In genomic region chr16:18630291-18630690, GRCm38 (mm10) we compare ENCODE assay signal across 8 mouse cellular contexts. TPM values are rescaled to one million over a fixed set of nuclear protein-coding genes. Genes with fewer than 3 reads are reported as not detected.
A peak's percentile ranks its signal among the peaks of the same experiment; 100 is the strongest.
DNase-seq lines count a peak whose midpoint lies in the region; ATAC-seq lines count a peak whose summit lies in the region.

No protein-coding gene starts in this region.

- peak overlapping the region; percentile 56 for H3K4me3 ChIP-seq in liver, embryonic 11.5 days (ENCODE audit: low read depth, low read length)
- H3K4me3 ChIP-seq in forebrain, embryonic 11.5 days (ENCODE audit: low read depth, low read length) = peak overlapping the region; percentile 73
- H3K4me3 ChIP-seq in limb, embryonic 10.5 days = peak overlapping the region; percentile 83
- peak overlapping the region; percentile 85 for H3K4me3 ChIP-seq in neural tube, embryonic 15.5 days (replicated peaks)

- peak overlapping the region; percentile 75 for H3K4me2 ChIP-seq in liver, embryonic 11.5 days
- H3K4me2 ChIP-seq in forebrain, embryonic 11.5 days (ENCODE audit: low read depth, low read length, severe bottlenecking) = peak overlapping the region; percentile 91
- peak overlapping the region; percentile 92 for H3K4me2 ChIP-seq in neural tube, embryonic 15.5 days

- H3K27me3 ChIP-seq in liver, embryonic 11.5 days (replicated peaks; ENCODE audit: control insufficient read depth, insufficient read depth, low read length) = peaks cover 70% of the 10 kb centered on the region
- peaks cover 29% of the 10 kb centered on the region for H3K27me3 ChIP-seq in forebrain, embryonic 11.5 days (ENCODE audit: control insufficient read depth, insufficient read depth, low read length)
- H3K27me3 ChIP-seq in limb, embryonic 10.5 days (ENCODE audit: low read depth, poor library complexity, severe bottlenecking) = peaks cover 63% of the 10 kb centered on the region
- peaks cover 10% of the 10 kb centered on the region for H3K27me3 ChIP-seq in neural tube, embryonic 15.5 days (replicated peaks)

- H3K9me3 ChIP-seq in liver, embryonic 11.5 days (ENCODE audit: control insufficient read depth, low read length) = no peaks in the 10 kb centered on the region
- H3K9me3 ChIP-seq in forebrain, embryonic 11.5 days (ENCODE audit: control insufficient read depth, low read length) = no peaks in the 10 kb centered on the region
- H3K9me3 ChIP-seq in limb, embryonic 10.5 days (replicated peaks) = no peaks in the 10 kb centered on the region
- no peaks in the 10 kb centered on the region for H3K9me3 ChIP-seq in neural tube, embryonic 15.5 days (replicated peaks)

- ATAC-seq in liver, embryonic 11.5 days (replicated peaks; ENCODE audit: low FRiP score) = no peak
- ATAC-seq in forebrain, embryonic 11.5 days (replicated peaks; ENCODE audit: low FRiP score) = peak; percentile 7; the same call in 1 of the 2 replicates
- no peak; the same call in 1 of the 2 replicates for ATAC-seq in neural tube, embryonic 15.5 days (ENCODE audit: low FRiP score)

- 49% methylated on average over 5 of the region's 5 CpGs for WGBS in liver, embryonic 11.5 days
- 56% methylated on average over 5 of the region's 5 CpGs for WGBS in forebrain, embryonic 11.5 days
- WGBS in limb, embryonic 10.5 days = 51% methylated on average over 5 of the region's 5 CpGs
- WGBS in neural tube, embryonic 15.5 days = 50% methylated on average over 5 of the region's 5 CpGs

- H3K27ac ChIP-seq in liver, embryonic 11.5 days (ENCODE audit: low read depth, low read length) = no peak overlapping the region
- no peak overlapping the region for H3K27ac ChIP-seq in forebrain, embryonic 11.5 days (ENCODE audit: low read depth, low read length)
- peak overlapping the region; percentile 89 for H3K27ac ChIP-seq in limb, embryonic 10.5 days
- peak overlapping the region; percentile 87 for H3K27ac ChIP-seq in neural tube, embryonic 15.5 days (replicated peaks)

- peak overlapping the region; percentile 1; the same call in 1 of the 2 replicates for H3K9ac ChIP-seq in liver, embryonic 11.5 days (ENCODE audit: low read depth, low read length)
- peak overlapping the region; percentile 89 for H3K9ac ChIP-seq in forebrain, embryonic 11.5 days (ENCODE audit: low read length)
- peak overlapping the region; percentile 98 for H3K9ac ChIP-seq in neural tube, embryonic 15.5 days (replicated peaks)

- peaks cover 10% of the 10 kb centered on the region for H3K4me1 ChIP-seq in liver, embryonic 11.5 days (replicated peaks; ENCODE audit: control insufficient read depth, insufficient read depth, low read length)
- H3K4me1 ChIP-seq in forebrain, embryonic 11.5 days (replicated peaks; ENCODE audit: control insufficient read depth, insufficient read depth, low read length) = peaks cover 6% of the 10 kb centered on the region
- peaks cover 36% of the 10 kb centered on the region for H3K4me1 ChIP-seq in limb, embryonic 10.5 days
- H3K4me1 ChIP-seq in neural tube, embryonic 15.5 days = peaks cover 43% of the 10 kb centered on the region

- H3K36me3 ChIP-seq in liver, embryonic 11.5 days (ENCODE audit: control insufficient read depth, insufficient read depth, low read length) = no peaks in the 10 kb centered on the region
- H3K36me3 ChIP-seq in forebrain, embryonic 11.5 days (ENCODE audit: control insufficient read depth, insufficient read depth, low read length) = no peaks in the 10 kb centered on the region
- no peaks in the 10 kb centered on the region; the same call in 1 of the 2 replicates for H3K36me3 ChIP-seq in limb, embryonic 10.5 days
- no peaks in the 10 kb centered on the region for H3K36me3 ChIP-seq in neural tube, embryonic 15.5 days

- no peak for DNase-seq in liver, embryonic 11.5 days (ENCODE audit: low spot score)
- DNase-seq in liver = no peak
- peak; percentile 50 for DNase-seq in forebrain, embryonic 11.5 days (ENCODE audit: low spot score)
- DNase-seq in limb, embryonic 10.5 days (ENCODE audit: low spot score) = no peak
- DNase-seq in frontal cortex, adult 2 months (ENCODE audit: extremely low spot score in 1 of 2, low spot score in 1 of 2) = no peak
- DNase-seq in gastrocnemius, postnatal 4 days (ENCODE audit: low spot score in 2 of 2) = no peak
- DNase-seq in layer of hippocampus, postnatal 36 days = no peak

RNA-seq across cellular contexts. Expression of gene Sept5, which starts 0.5 kb away (rescaled TPM):
- polyA plus RNA-seq in liver, embryonic 11.5 days (2014; fragmentation: Nextera tagmentation; extraction: Ambion mirVana) = 6.0 and 6.2 TPM in 2 replicates
- 44.2 and 48.2 TPM in 2 replicates for polyA plus RNA-seq in forebrain, embryonic 11.5 days (2014; fragmentation: Nextera tagmentation; extraction: Ambion mirVana)
- polyA plus RNA-seq in limb, embryonic 10.5 days (2016; fragmentation: Nextera tagmentation; extraction: Ambion mirVana) = 19.4 and 29.1 TPM in 2 replicates
- polyA plus RNA-seq in neural tube, embryonic 15.5 days (2015; fragmentation: Nextera tagmentation; extraction: Ambion mirVana) = 185 and 216 TPM in 2 replicates
- 772 and 810 TPM in 2 replicates for polyA plus RNA-seq in frontal cortex, adult 2 months (2012; rRNA removed)
- 10 to 100 TPM; 11.3 to 12.9 TPM for total RNA-seq in gastrocnemius, postnatal 4 days (2021)
- 100 to 1,000 TPM; 548 to 589 TPM for total RNA-seq in layer of hippocampus, postnatal 36 days (2021)

RNA-seq across cellular contexts. Expression of gene Gm49601, which starts 4.1 kb away (rescaled TPM):
- not detected in 2 replicates for polyA plus RNA-seq in liver, embryonic 11.5 days (2014; fragmentation: Nextera tagmentation; extraction: Ambion mirVana)
- polyA plus RNA-seq in forebrain, embryonic 11.5 days (2014; fragmentation: Nextera tagmentation; extraction: Ambion mirVana) = 2.8 and 3.4 TPM in 2 replicates
- polyA plus RNA-seq in limb, embryonic 10.5 days (2016; fragmentation: Nextera tagmentation; extraction: Ambion mirVana) = 2.3 and 4.7 TPM in 2 replicates
- polyA plus RNA-seq in neural tube, embryonic 15.5 days (2015; fragmentation: Nextera tagmentation; extraction: Ambion mirVana) = 14.0 and 21.3 TPM in 2 replicates
- polyA plus RNA-seq in frontal cortex, adult 2 months (2012; rRNA removed) = 128 and 169 TPM in 2 replicates
- 1 to 10 TPM; 2.2 to 3.6 TPM for total RNA-seq in gastrocnemius, postnatal 4 days (2021)
- total RNA-seq in layer of hippocampus, postnatal 36 days (2021) = 100 to 1,000 TPM; 172 to 185 TPM

RNA-seq across cellular contexts. Expression of gene Gp1bb, which starts 8.1 kb away (rescaled TPM):
- 42.4 and 46.3 TPM in 2 replicates for polyA plus RNA-seq in liver, embryonic 11.5 days (2014; fragmentation: Nextera tagmentation; extraction: Ambion mirVana)
- 5.3 and 6.0 TPM in 2 replicates for polyA plus RNA-seq in forebrain, embryonic 11.5 days (2014; fragmentation: Nextera tagmentation; extraction: Ambion mirVana)
- 1.8 and 2.8 TPM in 2 replicates for polyA plus RNA-seq in limb, embryonic 10.5 days (2016; fragmentation: Nextera tagmentation; extraction: Ambion mirVana)
- polyA plus RNA-seq in neural tube, embryonic 15.5 days (2015; fragmentation: Nextera tagmentation; extraction: Ambion mirVana) = 10.1 and 11.5 TPM in 2 replicates
- polyA plus RNA-seq in frontal cortex, adult 2 months (2012; rRNA removed) = 2.4 and 5.9 TPM in 2 replicates
- under 1 TPM in 1 of 2 experiments, not detected in 1; 0.27 TPM for total RNA-seq in gastrocnemius, postnatal 4 days (2021)
- 1 to 10 TPM in 1 of 2 experiments, under 1 TPM in 1; 0.85 to 1.2 TPM for total RNA-seq in layer of hippocampus, postnatal 36 days (2021)

RNA-seq across cellular contexts. Expression of gene Tbx1, which starts 39.8 kb away (rescaled TPM):
- 0.17 and 0.43 TPM in 2 replicates for polyA plus RNA-seq in liver, embryonic 11.5 days (2014; fragmentation: Nextera tagmentation; extraction: Ambion mirVana)
- polyA plus RNA-seq in forebrain, embryonic 11.5 days (2014; fragmentation: Nextera tagmentation; extraction: Ambion mirVana) = 0.83 and 1.3 TPM in 2 replicates
- polyA plus RNA-seq in limb, embryonic 10.5 days (2016; fragmentation: Nextera tagmentation; extraction: Ambion mirVana) = 1.1 and 1.7 TPM in 2 replicates
- polyA plus RNA-seq in neural tube, embryonic 15.5 days (2015; fragmentation: Nextera tagmentation; extraction: Ambion mirVana) = 1.2 and 1.9 TPM in 2 replicates
- 2.8 and 2.9 TPM in 2 replicates for polyA plus RNA-seq in frontal cortex, adult 2 months (2012; rRNA removed)
- 10 to 100 TPM in 1 of 2 experiments, 1 to 10 TPM in 1; 3.9 to 10.8 TPM for total RNA-seq in gastrocnemius, postnatal 4 days (2021)
- 1 to 10 TPM; 1.3 to 1.5 TPM for total RNA-seq in layer of hippocampus, postnatal 36 days (2021)

Comparison
In these comparisons a context has a peak if more than half of its experiments do, and no peak if none do; other contexts are left out.
1. H3K27ac ChIP-seq: peak in limb, embryonic 10.5 days (single experiment) and neural tube, embryonic 15.5 days (single experiment); none in liver, embryonic 11.5 days (single experiment) and forebrain, embryonic 11.5 days (single experiment).
2. H3K9ac ChIP-seq: peak in every context shown above with its lines; median percentile 98 in neural tube, embryonic 15.5 days; 89 in forebrain, embryonic 11.5 days; 1 in liver, embryonic 11.5 days.
3. Peak in every context shown above with its lines, with median percentiles within 50 percentile points of each other: H3K4me2 ChIP-seq and H3K4me3 ChIP-seq.